Comparison of ENCODE assay signal across 8 mouse cellular contexts in genomic region chr15:78172899-78173817, GRCm38 (mm10). TPM values are rescaled to one million over a fixed set of nuclear protein-coding genes. Genes with fewer than 3 reads are reported as not detected.
DNase-seq lines count a peak whose midpoint lies in the region; ATAC-seq and TF ChIP-seq lines count a peak whose summit lies in the region.

No protein-coding gene starts in this region.

- peaks cover 10% of the 10 kb centered on the region; the same call in 1 of the 2 replicates for H3K4me1 ChIP-seq in cerebellum, adult 2 months (ENCODE audit: control insufficient read depth, insufficient read depth, low read length)
- H3K4me1 ChIP-seq in embryonic facial prominence, embryonic 14.5 days (ENCODE audit: control insufficient read depth, insufficient read depth, low read length) = peaks cover 13% of the 10 kb centered on the region
- peaks cover 14% of the 10 kb centered on the region; the same call in 1 of the 2 replicates for H3K4me1 ChIP-seq in intestine, embryonic 16.5 days (ENCODE audit: control insufficient read depth, insufficient read depth, low read length)
- peaks cover 40% of the 10 kb centered on the region for H3K4me1 ChIP-seq in midbrain, embryonic 13.5 days (replicated peaks)

- no peak for TF ChIP-seq POLR2A in cerebellum, adult 2 months (IDR thresholded peaks at IDR 0.05; ENCODE audit: borderline replicate concordance, insufficient read depth, low read length)

- H3K27me3 ChIP-seq in cerebellum, adult 2 months (ENCODE audit: control insufficient read depth, insufficient read depth, low read length) = no peaks in the 10 kb centered on the region
- no peaks in the 10 kb centered on the region for H3K27me3 ChIP-seq in embryonic facial prominence, embryonic 14.5 days (replicated peaks; ENCODE audit: control insufficient read depth, insufficient read depth, low read length)
- H3K27me3 ChIP-seq in intestine, embryonic 16.5 days (replicated peaks; ENCODE audit: control insufficient read depth, insufficient read depth, low read length) = no peaks in the 10 kb centered on the region
- H3K27me3 ChIP-seq in midbrain, embryonic 13.5 days = no peaks in the 10 kb centered on the region

- H3K9me3 ChIP-seq in embryonic facial prominence, embryonic 14.5 days (ENCODE audit: control insufficient read depth, low read length) = no peaks in the 10 kb centered on the region
- no peaks in the 10 kb centered on the region for H3K9me3 ChIP-seq in intestine, embryonic 16.5 days (ENCODE audit: control insufficient read depth, low read length)
- no peaks in the 10 kb centered on the region for H3K9me3 ChIP-seq in midbrain, embryonic 13.5 days

- H3K4me2 ChIP-seq in embryonic facial prominence, embryonic 14.5 days (ENCODE audit: low read depth, low read length) = peak overlapping the region; percentile 93
- H3K4me2 ChIP-seq in intestine, embryonic 16.5 days (ENCODE audit: low read depth, low read length) = peak overlapping the region; percentile 91
- peak overlapping the region; percentile 90 for H3K4me2 ChIP-seq in midbrain, embryonic 13.5 days (replicated peaks)

- no peak for ATAC-seq in embryonic facial prominence, embryonic 14.5 days (ENCODE audit: low read depth)
- no peak; the same call in 1 of the 2 replicates for ATAC-seq in intestine, embryonic 16.5 days
- no peak for ATAC-seq in midbrain, embryonic 13.5 days

- H3K9ac ChIP-seq in embryonic facial prominence, embryonic 14.5 days (ENCODE audit: low read depth, low read length) = peak overlapping the region; percentile 78
- H3K9ac ChIP-seq in intestine, embryonic 16.5 days (ENCODE audit: low read depth, low read length) = peak overlapping the region; percentile 78
- peak overlapping the region; percentile 76 for H3K9ac ChIP-seq in midbrain, embryonic 13.5 days (replicated peaks)

- 10% methylated on average over 26 of the region's 26 CpGs for WGBS in cerebellum, adult 2 months
- 24% methylated on average over 26 of the region's 26 CpGs for WGBS in embryonic facial prominence, embryonic 14.5 days
- WGBS in intestine, embryonic 16.5 days = 23% methylated on average over 26 of the region's 26 CpGs
- WGBS in midbrain, embryonic 13.5 days = 22% methylated on average over 26 of the region's 26 CpGs

- TF ChIP-seq CTCF in cerebellum, adult 2 months (IDR thresholded peaks at IDR 0.05; ENCODE audit: borderline replicate concordance, insufficient read depth, low read depth, low read length) = no peak

- H3K27ac ChIP-seq in cerebellum, adult 2 months (ENCODE audit: insufficient read depth, low read length) = no peak overlapping the region
- 0 out of 2 replicates have a peak overlapping the region, but pooled peaks have one; percentile 15 for H3K27ac ChIP-seq in embryonic facial prominence, embryonic 14.5 days (replicated peaks; ENCODE audit: low read depth, low read length)
- peak overlapping the region; percentile 30; the same call in 1 of the 2 replicates for H3K27ac ChIP-seq in intestine, embryonic 16.5 days (ENCODE audit: low read length)
- 0 out of 2 replicates have a peak overlapping the region, but pooled peaks have one; percentile 57 for H3K27ac ChIP-seq in midbrain, embryonic 13.5 days

- no peak for DNase-seq in cerebellum, adult 2 months
- DNase-seq in cerebellum, postnatal 25 days = no peak
- peak; percentile 43 for DNase-seq in 3T3-L1 (ENCODE audit: low read depth, low spot score)
- DNase-seq in embryonic facial prominence, embryonic 14.5 days (ENCODE audit: low spot score) = peak; percentile 6
- DNase-seq in layer of hippocampus, adult 11-12 months (ENCODE audit: low spot score) = no peak
- DNase-seq in spleen, postnatal 14 days (ENCODE audit: low spot score in 2 of 2) = no peak

- H3K36me3 ChIP-seq in embryonic facial prominence, embryonic 14.5 days (ENCODE audit: control insufficient read depth, insufficient read depth, low read length) = no peaks in the 10 kb centered on the region
- no peaks in the 10 kb centered on the region for H3K36me3 ChIP-seq in intestine, embryonic 16.5 days (ENCODE audit: control insufficient read depth, insufficient read depth, low read length)
- no peaks in the 10 kb centered on the region for H3K36me3 ChIP-seq in midbrain, embryonic 13.5 days

- H3K4me3 ChIP-seq in cerebellum, adult 2 months (replicated peaks; ENCODE audit: insufficient read depth, low read depth, low read length) = peak overlapping the region; percentile 95
- peak overlapping the region; percentile 70 for H3K4me3 ChIP-seq in embryonic facial prominence, embryonic 14.5 days (ENCODE audit: low read depth, low read length)
- H3K4me3 ChIP-seq in intestine, embryonic 16.5 days (ENCODE audit: low read length) = peak overlapping the region; percentile 71
- H3K4me3 ChIP-seq in midbrain, embryonic 13.5 days (replicated peaks) = peak overlapping the region; percentile 66

RNA-seq across cellular contexts. Expression of gene Ift27, which starts 0.7 kb away (rescaled TPM):
- polyA plus RNA-seq in cerebellum, adult 2 months (2012; rRNA removed) = 52.0 and 56.5 TPM in 2 replicates
- polyA plus RNA-seq in embryonic facial prominence, embryonic 14.5 days (2014; fragmentation: Nextera tagmentation; extraction: Ambion mirVana) = 84.7 and 96.6 TPM in 2 replicates
- polyA plus RNA-seq in intestine, embryonic 16.5 days (2015; fragmentation: Nextera tagmentation; extraction: Ambion mirVana) = 51.7 and 57.4 TPM in 2 replicates
- 115 and 121 TPM in 2 replicates for polyA plus RNA-seq in midbrain, embryonic 13.5 days (2015; fragmentation: Nextera tagmentation; extraction: Ambion mirVana)

RNA-seq across cellular contexts. Expression of gene Pvalb, which starts 33.0 kb away (rescaled TPM):
- polyA plus RNA-seq in cerebellum, adult 2 months (2012; rRNA removed) = 1,013 and 1,016 TPM in 2 replicates
- 2.5 and 3.4 TPM in 2 replicates for polyA plus RNA-seq in embryonic facial prominence, embryonic 14.5 days (2014; fragmentation: Nextera tagmentation; extraction: Ambion mirVana)
- not detected in 2 replicates for polyA plus RNA-seq in intestine, embryonic 16.5 days (2015; fragmentation: Nextera tagmentation; extraction: Ambion mirVana)
- polyA plus RNA-seq in midbrain, embryonic 13.5 days (2015; fragmentation: Nextera tagmentation; extraction: Ambion mirVana) = 1.4 and 3.1 TPM in 2 replicates

RNA-seq across cellular contexts. Expression of gene Cacng2, which starts 53.3 kb away (rescaled TPM):
- 45.8 and 48.5 TPM in 2 replicates for polyA plus RNA-seq in cerebellum, adult 2 months (2012; rRNA removed)
- polyA plus RNA-seq in embryonic facial prominence, embryonic 14.5 days (2014; fragmentation: Nextera tagmentation; extraction: Ambion mirVana) = 0.13 and 0.14 TPM in 2 replicates
- polyA plus RNA-seq in intestine, embryonic 16.5 days (2015; fragmentation: Nextera tagmentation; extraction: Ambion mirVana) = 0.06 and 0.07 TPM in 2 replicates
- polyA plus RNA-seq in midbrain, embryonic 13.5 days (2015; fragmentation: Nextera tagmentation; extraction: Ambion mirVana) = 8.0 and 9.0 TPM in 2 replicates

Comparison
In these comparisons a context has a peak if more than half of its experiments do, and no peak if none do; other contexts are left out.
1. DNase-seq: peak in 3T3-L1 (single experiment) and embryonic facial prominence, embryonic 14.5 days (single experiment); none in cerebellum, adult 2 months (0 of 2), cerebellum, postnatal 25 days (0 of 2), layer of hippocampus, adult 11-12 months (single experiment) and spleen, postnatal 14 days (0 of 2).
2. RNA of gene Pvalb, which starts 33.0 kb away (polyA plus RNA-seq): 1,013 to 1,016 TPM in cerebellum, adult 2 months; 2.5 to 3.4 TPM in embryonic facial prominence, embryonic 14.5 days, 1.4 to 3.1 TPM in midbrain, embryonic 13.5 days and not detected in intestine, embryonic 16.5 days; every median in the first group is over 100 times any median in the second.
3. Peak in every context shown above with its lines, with median percentiles within 50 percentile points of each other: H3K4me3 ChIP-seq, H3K4me2 ChIP-seq and H3K9ac ChIP-seq.